Mouse (Mus musculus): Measurements from ENCODE around the gene Mcm3ap. TPM values are rescaled to one million over a fixed set of nuclear protein-coding genes. Genes with fewer than 3 reads are reported as not detected.

Mcm3ap gene
- polyA plus RNA-seq, 1 experiment = 2.7 TPM

GRCm38 (mm10) chr10:76486302-76486701 lies 17.6 kb downstream of the Mcm3ap start:
- Histone ChIP-seq H3K27me3 (ENCODE audit: control insufficient read depth) (no peaks in the 10 kb centered on the region), H3K4me3 (replicated peaks) (no peak overlapping the region), H3K4me1 (ENCODE audit: control insufficient read depth) (peaks cover 2% of the 10 kb centered on the region; the same call in 1 of the 2 replicates), H3K9me3 (ENCODE audit: control insufficient read depth, low read length) (no peaks in the 10 kb centered on the region), H3K36me3 (ENCODE audit: control insufficient read depth) (peaks cover 97% of the 10 kb centered on the region)
- TF ChIP-seq TAL1 (IDR thresholded peaks at IDR 0.05; ENCODE audit: low read length) (no peak), GATA1 (IDR thresholded peaks at IDR 0.05; ENCODE audit: low read length) (no peak)

DNA sequence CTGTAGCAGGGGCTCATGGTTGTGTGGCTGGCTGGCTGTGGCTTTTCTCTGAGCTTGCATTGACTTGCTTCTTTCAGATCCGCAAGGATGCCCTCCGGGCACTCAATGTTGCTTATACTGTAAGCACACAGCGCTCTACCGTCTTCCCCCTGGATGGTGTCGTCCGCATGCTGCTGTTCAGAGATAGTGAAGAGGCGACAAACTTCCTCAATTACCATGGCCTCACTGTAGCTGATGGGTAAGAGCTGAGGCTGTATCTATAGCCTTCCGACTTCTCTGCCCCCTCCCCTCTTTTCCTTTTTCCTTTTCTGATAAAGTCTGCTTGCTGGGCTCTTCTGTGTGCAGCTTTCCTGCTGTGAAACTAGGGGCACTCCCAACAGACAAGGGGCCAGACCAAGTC lies 19.5 kb downstream of the Mcm3ap start:
- H3K4me1 ChIP-seq (ENCODE audit: control insufficient read depth) = peaks cover 5% of the 10 kb centered on the region
- no peaks in the 10 kb centered on the region for H3K9me3 ChIP-seq (ENCODE audit: control insufficient read depth, low read length)
- no peak overlapping the region for H3K4me3 ChIP-seq (replicated peaks)
- TF ChIP-seq GATA1 (IDR thresholded peaks at IDR 0.05; ENCODE audit: low read length) (no peak), TAL1 (IDR thresholded peaks at IDR 0.05; ENCODE audit: low read length) (no peak)
- H3K36me3 ChIP-seq (ENCODE audit: control insufficient read depth) = peaks cover 93% of the 10 kb centered on the region
- no peaks in the 10 kb centered on the region for H3K27me3 ChIP-seq (ENCODE audit: control insufficient read depth)

- Histone ChIP-seq H3K4me1 (ENCODE audit: control insufficient read depth) (peaks cover 15% of the 10 kb centered on the region), H3K9me3 (ENCODE audit: control insufficient read depth, low read length) (no peaks in the 10 kb centered on the region), H3K4me3 (replicated peaks) (no peak overlapping the region), H3K36me3 (ENCODE audit: control insufficient read depth) (peaks cover 93% of the 10 kb centered on the region), H3K27me3 (ENCODE audit: control insufficient read depth) (no peaks in the 10 kb centered on the region)
- TF ChIP-seq GATA1 (IDR thresholded peaks at IDR 0.05; ENCODE audit: low read length) = no peak
- no peak for TF ChIP-seq TAL1 (IDR thresholded peaks at IDR 0.05; ENCODE audit: low read length)
Observed at GRCm38 (mm10) chr10:76489205-76489604, 20.5 kb downstream of the Mcm3ap start.

DNA sequence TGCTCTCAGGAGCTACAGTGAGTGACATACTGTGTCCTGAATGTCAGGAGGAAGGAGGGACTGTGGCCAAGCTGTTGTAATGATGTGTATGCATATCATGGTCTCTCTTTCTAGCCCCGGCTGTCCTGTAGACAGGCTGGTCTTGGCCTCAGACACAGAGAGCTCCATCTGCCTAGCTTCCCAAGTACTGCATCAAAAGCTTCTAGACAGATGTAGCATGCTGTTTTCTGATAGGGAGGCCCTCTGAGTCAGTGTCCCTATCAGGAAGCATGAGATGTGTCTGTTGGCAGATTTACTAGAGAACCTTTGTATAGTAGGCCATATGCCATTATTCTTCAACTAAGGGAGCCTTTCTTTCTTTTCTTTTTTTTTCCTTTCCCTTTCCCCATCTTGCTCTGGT lies 24.8 kb downstream of the Mcm3ap start:
- H3K4me1 ChIP-seq (ENCODE audit: control insufficient read depth) = peaks cover 25% of the 10 kb centered on the region

DNA sequence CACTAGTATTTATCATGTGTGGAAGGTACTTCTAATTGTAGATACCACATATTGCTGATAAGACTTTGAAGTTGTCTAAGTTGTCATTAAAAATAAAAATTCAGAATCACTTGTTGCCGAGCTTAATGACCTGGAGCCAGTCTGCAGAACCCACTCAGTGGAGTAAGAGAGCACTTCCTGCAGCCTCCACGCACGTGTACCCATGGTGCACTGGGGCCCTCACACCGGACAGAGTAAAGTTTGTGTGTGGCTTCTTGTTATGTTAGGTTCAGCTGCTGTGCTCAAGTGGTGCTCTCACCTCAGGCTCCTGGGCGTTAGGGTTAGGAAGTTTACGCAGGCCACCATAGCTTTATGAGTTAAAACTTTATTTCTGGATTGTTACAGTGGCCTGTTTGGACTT lies 26.8 kb downstream of the Mcm3ap start:
- no peaks in the 10 kb centered on the region for H3K9me3 ChIP-seq (ENCODE audit: control insufficient read depth, low read length)
- peaks cover 25% of the 10 kb centered on the region for H3K4me1 ChIP-seq (ENCODE audit: control insufficient read depth)
- H3K36me3 ChIP-seq (ENCODE audit: control insufficient read depth) = peaks cover 89% of the 10 kb centered on the region
- TF ChIP-seq GATA1 (IDR thresholded peaks at IDR 0.05; ENCODE audit: low read length) = no peak
- no peak for TF ChIP-seq TAL1 (IDR thresholded peaks at IDR 0.05; ENCODE audit: low read length)
- H3K4me3 ChIP-seq (replicated peaks) = no peak overlapping the region
- no peaks in the 10 kb centered on the region for H3K27me3 ChIP-seq (ENCODE audit: control insufficient read depth)

More for the DNA sequence above, 24.8 kb downstream of the Mcm3ap start:
- Histone ChIP-seq H3K36me3 (ENCODE audit: control insufficient read depth) (peaks cover 89% of the 10 kb centered on the region), H3K4me3 (replicated peaks) (no peak overlapping the region), H3K9me3 (ENCODE audit: control insufficient read depth, low read length) (no peaks in the 10 kb centered on the region), H3K27me3 (ENCODE audit: control insufficient read depth) (no peaks in the 10 kb centered on the region)
- TF ChIP-seq TAL1 (IDR thresholded peaks at IDR 0.05; ENCODE audit: low read length) (no peak), GATA1 (IDR thresholded peaks at IDR 0.05; ENCODE audit: low read length) (no peak)

DNA sequence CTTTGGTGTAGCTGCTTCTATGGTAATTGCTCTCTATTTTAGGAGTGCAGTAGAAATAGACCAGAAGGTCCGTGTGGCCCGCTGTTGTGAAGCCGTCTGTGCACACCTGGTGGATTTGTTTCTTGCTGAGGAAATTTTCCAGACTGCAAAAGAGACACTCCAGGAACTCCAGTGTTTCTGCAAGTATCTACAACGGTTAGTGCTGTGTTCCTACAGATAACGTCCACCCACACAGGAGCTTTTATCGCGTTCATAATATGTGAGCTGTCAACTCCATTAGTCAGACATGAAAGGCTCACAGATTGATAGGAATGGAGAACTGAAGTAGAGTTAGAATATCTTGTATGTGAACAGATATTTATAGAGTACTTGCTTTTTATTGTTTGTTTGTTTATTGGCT lies 27.6 kb downstream of the Mcm3ap start:
- Histone ChIP-seq H3K27me3 (ENCODE audit: control insufficient read depth) (no peaks in the 10 kb centered on the region), H3K4me1 (ENCODE audit: control insufficient read depth) (peaks cover 25% of the 10 kb centered on the region), H3K4me3 (replicated peaks) (no peak overlapping the region), H3K36me3 (ENCODE audit: control insufficient read depth) (peaks cover 88% of the 10 kb centered on the region), H3K9me3 (ENCODE audit: control insufficient read depth, low read length) (no peaks in the 10 kb centered on the region)
- TF ChIP-seq GATA1 (IDR thresholded peaks at IDR 0.05; ENCODE audit: low read length) (no peak), TAL1 (IDR thresholded peaks at IDR 0.05; ENCODE audit: low read length) (no peak)

DNA sequence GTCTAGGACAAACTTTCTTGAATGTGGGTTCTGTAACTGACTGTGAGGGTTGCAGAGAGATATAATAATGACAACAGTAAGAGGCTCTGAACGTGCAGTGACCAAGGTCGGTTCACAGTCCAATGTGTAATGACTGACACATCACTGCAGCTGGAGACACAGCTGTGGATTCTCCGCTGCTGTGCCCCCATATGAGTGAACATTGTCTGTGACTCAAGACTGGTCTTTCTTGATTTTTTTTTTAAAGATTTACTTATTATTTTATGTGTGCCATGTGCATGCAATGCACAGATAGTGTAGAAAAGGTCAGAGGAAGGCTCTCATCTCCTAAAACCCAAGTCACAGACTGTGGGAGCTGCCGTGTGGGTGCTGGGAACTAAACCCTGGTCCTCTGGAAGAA lies 28.8 kb downstream of the Mcm3ap start:
- Histone ChIP-seq H3K4me3 (replicated peaks) (no peak overlapping the region), H3K4me1 (ENCODE audit: control insufficient read depth) (peaks cover 25% of the 10 kb centered on the region), H3K9me3 (ENCODE audit: control insufficient read depth, low read length) (no peaks in the 10 kb centered on the region), H3K36me3 (ENCODE audit: control insufficient read depth) (peaks cover 91% of the 10 kb centered on the region), H3K27me3 (ENCODE audit: control insufficient read depth) (no peaks in the 10 kb centered on the region)
- TF ChIP-seq TAL1 (IDR thresholded peaks at IDR 0.05; ENCODE audit: low read length) = no peak
- TF ChIP-seq GATA1 (IDR thresholded peaks at IDR 0.05; ENCODE audit: low read length) = no peak

- TF ChIP-seq TAL1 (IDR thresholded peaks at IDR 0.05; ENCODE audit: low read length) = no peak
- no peak for TF ChIP-seq GATA1 (IDR thresholded peaks at IDR 0.05; ENCODE audit: low read length)
- H3K4me3 ChIP-seq (replicated peaks) = no peak overlapping the region
- H3K27me3 ChIP-seq (ENCODE audit: control insufficient read depth) = no peaks in the 10 kb centered on the region
- peaks cover 93% of the 10 kb centered on the region for H3K36me3 ChIP-seq (ENCODE audit: control insufficient read depth)
- H3K4me1 ChIP-seq (ENCODE audit: control insufficient read depth) = peaks cover 9% of the 10 kb centered on the region
- no peaks in the 10 kb centered on the region for H3K9me3 ChIP-seq (ENCODE audit: control insufficient read depth, low read length)
Observed at GRCm38 (mm10) chr10:76504271-76504943, 35.7 kb downstream of the Mcm3ap start.

DNA sequence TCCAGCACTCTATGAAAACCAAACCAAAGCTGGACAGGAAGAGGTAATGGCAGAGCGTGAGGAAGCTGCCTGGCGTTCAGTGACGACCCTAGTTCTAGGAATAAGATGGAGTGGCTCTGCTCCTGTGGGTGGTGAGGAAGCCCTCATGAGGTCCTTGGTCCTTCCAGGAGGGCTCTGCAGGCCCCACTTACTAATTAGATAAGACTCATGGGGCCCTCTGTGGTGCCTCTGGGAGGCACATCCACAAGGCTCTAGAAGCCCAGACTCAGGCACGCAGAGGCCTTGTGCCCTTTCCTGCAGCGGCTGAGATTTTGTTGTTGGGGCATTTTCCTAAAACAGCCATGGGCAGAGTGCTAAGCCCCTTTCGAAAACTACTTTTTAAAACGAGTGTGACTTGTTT lies 37.1 kb downstream of the Mcm3ap start:
- Histone ChIP-seq H3K27me3 (ENCODE audit: control insufficient read depth) (no peaks in the 10 kb centered on the region), H3K9me3 (ENCODE audit: control insufficient read depth, low read length) (no peaks in the 10 kb centered on the region), H3K36me3 (ENCODE audit: control insufficient read depth) (peaks cover 91% of the 10 kb centered on the region), H3K4me3 (replicated peaks) (no peak overlapping the region), H3K4me1 (ENCODE audit: control insufficient read depth) (peaks cover 9% of the 10 kb centered on the region)
- peak; percentile 17; the same call in 1 of the 3 replicates for TF ChIP-seq TAL1 (IDR thresholded peaks at IDR 0.05; ENCODE audit: low read length)
- TF ChIP-seq GATA1 (IDR thresholded peaks at IDR 0.05; ENCODE audit: low read length) = no peak

All from erythroblast, embryonic 14.5 days (primary cell).